Mouse (Mus musculus): ENCODE data around the gene Zfp382. TPM values are rescaled to one million over a fixed set of nuclear protein-coding genes. Genes with fewer than 3 reads are reported as not detected.

Gene Zfp382
- polyA plus RNA-seq (2012; rRNA removed): 0.06 and 0.19 TPM in 2 replicates

GRCm38 (mm10) chr7:30121308-30122187, at the start of gene Zfp382:
Zfp382 (plus strand) TSS chr7:30121942.
- Histone ChIP-seq H3K27me3 (ENCODE audit: control insufficient read depth, insufficient read depth, low read length) (no peaks in the 10 kb centered on the region), H3K36me3 (ENCODE audit: control insufficient read depth, insufficient read depth, low read length) (no peaks in the 10 kb centered on the region), H3K4me1 (ENCODE audit: control insufficient read depth, insufficient read depth, insufficient read length, low read length) (peaks cover 3% of the 10 kb centered on the region; the same call in 1 of the 2 replicates), H3K27ac (ENCODE audit: insufficient read depth, low read depth, low read length) (no peak within 1 kb of the TSS; the same call in 1 of the 2 replicates), H3K4me3 (ENCODE audit: low read depth, low read length) (peak within 1 kb of the TSS; percentile 76)
- TF ChIP-seq POLR2A (IDR thresholded peaks at IDR 0.05; ENCODE audit: low read depth, low read length) (0 out of 2 replicates have a peak, but pooled peaks have one; percentile 27), CTCF (IDR thresholded peaks at IDR 0.05; ENCODE audit: extremely low read depth, insufficient read length, insufficient replicate concordance, low read depth, low read length) (no peak)
- WGBS: under 1% methylated on average over 61 of the region's 61 CpGs

GRCm38 (mm10) chr7:30072146-30073028, 49.4 kb upstream of the Zfp382 start, which contains the start of gene Zfp82:
Zfp82 (minus strand) TSS chr7:30072900.
- 1% methylated on average over 50 of the region's 50 CpGs for WGBS
- Histone ChIP-seq H3K27me3 (ENCODE audit: control insufficient read depth, insufficient read depth, low read length) (no peaks in the 10 kb centered on the region), H3K4me1 (ENCODE audit: control insufficient read depth, insufficient read depth, insufficient read length, low read length) (no peaks in the 10 kb centered on the region), H3K36me3 (ENCODE audit: control insufficient read depth, insufficient read depth, low read length) (no peaks in the 10 kb centered on the region), H3K4me3 (ENCODE audit: low read depth, low read length) (peak within 1 kb of the TSS; percentile 72), H3K27ac (ENCODE audit: insufficient read depth, low read depth, low read length) (no peak within 1 kb of the TSS)
- no peak for TF ChIP-seq CTCF (IDR thresholded peaks at IDR 0.05; ENCODE audit: extremely low read depth, insufficient read length, insufficient replicate concordance, low read depth, low read length)
- TF ChIP-seq POLR2A (IDR thresholded peaks at IDR 0.05; ENCODE audit: low read depth, low read length): no peak

- Histone ChIP-seq H3K4me3 (ENCODE audit: low read depth, low read length) (no peak overlapping the region), H3K27me3 (ENCODE audit: control insufficient read depth, insufficient read depth, low read length) (no peaks in the 10 kb centered on the region), H3K4me1 (ENCODE audit: control insufficient read depth, insufficient read depth, insufficient read length, low read length) (peaks cover 3% of the 10 kb centered on the region), H3K27ac (ENCODE audit: insufficient read depth, low read depth, low read length) (no peak overlapping the region), H3K36me3 (ENCODE audit: control insufficient read depth, insufficient read depth, low read length) (no peaks in the 10 kb centered on the region)
- WGBS: 73% methylated on average over 9 of the region's 9 CpGs
- no peak for TF ChIP-seq CTCF (IDR thresholded peaks at IDR 0.05; ENCODE audit: extremely low read depth, insufficient read length, insufficient replicate concordance, low read depth, low read length)
- no peak for TF ChIP-seq POLR2A (IDR thresholded peaks at IDR 0.05; ENCODE audit: low read depth, low read length)
These were observed 35.2 kb upstream of the Zfp382 start for GRCm38 (mm10) chr7:30086524-30086923.

- Histone ChIP-seq H3K4me1 (ENCODE audit: control insufficient read depth, insufficient read depth, insufficient read length, low read length) (peaks cover 6% of the 10 kb centered on the region), H3K27ac (ENCODE audit: insufficient read depth, low read depth, low read length) (no peak overlapping the region), H3K36me3 (ENCODE audit: control insufficient read depth, insufficient read depth, low read length) (no peaks in the 10 kb centered on the region), H3K4me3 (ENCODE audit: low read depth, low read length) (no peak overlapping the region), H3K27me3 (ENCODE audit: control insufficient read depth, insufficient read depth, low read length) (no peaks in the 10 kb centered on the region)
- 32% methylated on average over 6 of the region's 6 CpGs for WGBS
- no peak for TF ChIP-seq POLR2A (IDR thresholded peaks at IDR 0.05; ENCODE audit: low read depth, low read length)
- TF ChIP-seq CTCF (IDR thresholded peaks at IDR 0.05; ENCODE audit: extremely low read depth, insufficient read length, insufficient replicate concordance, low read depth, low read length): no peak
These were observed 32.3 kb upstream of the Zfp382 start for GRCm38 (mm10) chr7:30089405-30089804.

- Histone ChIP-seq H3K27me3 (ENCODE audit: control insufficient read depth, insufficient read depth, low read length) (no peaks in the 10 kb centered on the region), H3K36me3 (ENCODE audit: control insufficient read depth, insufficient read depth, low read length) (no peaks in the 10 kb centered on the region), H3K4me3 (ENCODE audit: low read depth, low read length) (peak within 1 kb of the TSS; percentile 90), H3K27ac (ENCODE audit: insufficient read depth, low read depth, low read length) (peak within 1 kb of the TSS; percentile 42), H3K4me1 (ENCODE audit: control insufficient read depth, insufficient read depth, insufficient read length, low read length) (peaks cover 6% of the 10 kb centered on the region)
- TF ChIP-seq CTCF (IDR thresholded peaks at IDR 0.05; ENCODE audit: extremely low read depth, insufficient read length, insufficient replicate concordance, low read depth, low read length) (no peak), POLR2A (IDR thresholded peaks at IDR 0.05; ENCODE audit: low read depth, low read length) (peak; percentile 50; the same call in 1 of the 2 replicates)
- under 1% methylated on average over 40 of the region's 40 CpGs for WGBS
These were observed 31.4 kb upstream of the Zfp382 start, which contains the start of the genes Gm26920 and Zfp566 for GRCm38 (mm10) chr7:30090092-30090969. Gm26920 (minus strand) TSS chr7:30090410. Zfp566 (minus strand) TSS chr7:30090527.

- Histone ChIP-seq H3K4me1 (ENCODE audit: control insufficient read depth, insufficient read depth, insufficient read length, low read length) (peaks cover 9% of the 10 kb centered on the region; the same call in 1 of the 2 replicates), H3K36me3 (ENCODE audit: control insufficient read depth, insufficient read depth, low read length) (no peaks in the 10 kb centered on the region), H3K4me3 (ENCODE audit: low read depth, low read length) (peak overlapping the region; percentile 52), H3K27ac (ENCODE audit: insufficient read depth, low read depth, low read length) (no peak overlapping the region; the same call in 1 of the 2 replicates), H3K27me3 (ENCODE audit: control insufficient read depth, insufficient read depth, low read length) (no peaks in the 10 kb centered on the region)
- peak; percentile 22; the same call in 1 of the 2 replicates for TF ChIP-seq CTCF (IDR thresholded peaks at IDR 0.05; ENCODE audit: extremely low read depth, insufficient read length, insufficient replicate concordance, low read depth, low read length)
- TF ChIP-seq POLR2A (IDR thresholded peaks at IDR 0.05; ENCODE audit: low read depth, low read length): no peak
- 3% methylated on average over 9 of the region's 9 CpGs for WGBS
These were observed 30.7 kb upstream of the Zfp382 start for GRCm38 (mm10) chr7:30090970-30091585.
